Mouse (Mus musculus) MEL (cell line): ENCODE measurements around the gene Nipal4. TPM values are rescaled to one million over a fixed set of nuclear protein-coding genes. Genes with fewer than 3 reads are reported as not detected.

Experiments
- DNase-seq: peaks from one replicate; pipeline ENCODE4 v3.0.0; 2011; ENCODE audit warnings: low read depth, low spot score
- H3K27ac ChIP-seq: 2 replicates; pipeline ENCODE4 v1.5.1; 2012; ENCODE audit warnings: low read depth, mild to moderate bottlenecking, control low read depth, low read length, moderate library complexity; ENCODE audit not compliant: control insufficient read depth
- H3K27me3 ChIP-seq, 2 experiments: fragments of 150-350 bp in 1 of 2; sonication (generic) in 1 of 2; 2 replicates each; pipeline ENCODE4 v1.6.1; 2012; ENCODE audit warnings: low read length in 2 of 2, mild to moderate bottlenecking in 2 of 2, improper control_type of control experiment in 1 of 2, moderate library complexity in 1 of 2; ENCODE audit not compliant: insufficient read depth in 2 of 2, control insufficient read depth in 1 of 2
- H3K36me3 ChIP-seq, 2 experiments: 2 replicates each; pipeline ENCODE4 v1.6.1; 2012 to 2014; ENCODE audit warnings: low read length in 2 of 2, improper control_type of control experiment in 1 of 2, inconsistent platforms in 1 of 2, mild to moderate bottlenecking in 1 of 2; ENCODE audit not compliant: insufficient read depth in 2 of 2, control insufficient read depth in 1 of 2
- H3K4me1 ChIP-seq, 2 experiments: fragments of 150-350 bp in 1 of 2; sonication (generic) in 1 of 2; 2 replicates each; pipeline ENCODE4 v1.6.1; 2012; ENCODE audit warnings: low read length in 2 of 2, improper control_type of control experiment in 1 of 2, mild to moderate bottlenecking in 1 of 2; ENCODE audit not compliant: insufficient read depth in 2 of 2, control insufficient read depth in 1 of 2
- H3K4me3 ChIP-seq, 2 experiments: fragments of 150-350 bp in 1 of 2; sonication (generic) in 1 of 2; 2 replicates each; pipeline ENCODE4 v1.5.1; 2012; ENCODE audit warnings: low read depth in 2 of 2, low read length in 2 of 2, mild to moderate bottlenecking in 2 of 2, moderate library complexity in 2 of 2, control low read depth in 1 of 2, improper control_type of control experiment in 1 of 2; ENCODE audit not compliant: control insufficient read depth in 1 of 2, insufficient read depth in 1 of 2
- H3K79me2 ChIP-seq: 2 replicates; pipeline ENCODE4 v1.6.1; 2012; ENCODE audit warnings: mild to moderate bottlenecking, low read length, moderate library complexity; ENCODE audit not compliant: control insufficient read depth, poor library complexity, insufficient read depth
- H3K9ac ChIP-seq: 2 replicates; pipeline ENCODE4 v1.6.1; 2012; ENCODE audit warnings: low read depth, mild to moderate bottlenecking, control low read depth, low read length, moderate library complexity; ENCODE audit not compliant: control insufficient read depth, poor library complexity, severe bottlenecking
- H3K9me3 ChIP-seq: fragments of 150-350 bp; sonication (generic); replicated peaks from 2 replicates; pipeline ENCODE4 v1.6.1; 2012; ENCODE audit warnings: mild to moderate bottlenecking, low read length, improper control_type of control experiment, moderate library complexity; ENCODE audit not compliant: insufficient read depth
- CHD2 ChIP-seq: IDR thresholded peaks from 2 replicates; pipeline ENCODE4 v1.6.1; 2011; ENCODE audit warnings: low read length, improper control_type of control experiment
- EP300 ChIP-seq, 2 experiments: IDR thresholded peaks; 2 replicates each; pipeline ENCODE4 v1.6.1; 2011; ENCODE audit warnings: improper control_type of control experiment in 2 of 2, low read length in 2 of 2, low read depth in 1 of 2, mild to moderate bottlenecking in 1 of 2
- HCFC1 ChIP-seq: IDR thresholded peaks from 2 replicates; pipeline ENCODE4 v1.6.1; 2012; ENCODE audit warnings: low read depth, mild to moderate bottlenecking, inconsistent platforms, low read length, improper control_type of control experiment, moderate library complexity
- MAX ChIP-seq: IDR thresholded peaks from 2 replicates; pipeline ENCODE4 v1.6.1; 2011; ENCODE audit warnings: low read length, improper control_type of control experiment
- MXI1 ChIP-seq: IDR thresholded peaks from 2 replicates; pipeline ENCODE4 v1.6.1; 2011; ENCODE audit warnings: mild to moderate bottlenecking, low read depth, low read length, improper control_type of control experiment
- MYB ChIP-seq: IDR thresholded peaks from 2 replicates; pipeline ENCODE4 v1.6.1; 2011; ENCODE audit warnings: mild to moderate bottlenecking, low read depth, low read length, improper control_type of control experiment
- NELFE ChIP-seq: IDR thresholded peaks from 2 replicates; pipeline ENCODE4 v1.6.1; 2011; ENCODE audit warnings: low read depth, low read length, improper control_type of control experiment
- POLR2A ChIP-seq, 2 experiments: IDR thresholded peaks; 2 replicates each; pipeline ENCODE4 v1.6.1; 2011 to 2012; ENCODE audit warnings: low read length in 2 of 2, mild to moderate bottlenecking in 2 of 2, control low read depth in 1 of 2, improper control_type of control experiment in 1 of 2, low read depth in 1 of 2, moderate library complexity in 1 of 2; ENCODE audit not compliant: control insufficient read depth in 1 of 2, insufficient read depth in 1 of 2, poor library complexity in 1 of 2
- POLR2AphosphoS2 ChIP-seq: IDR thresholded peaks from 2 replicates; pipeline ENCODE4 v1.6.1; 2011; ENCODE audit warnings: low read length, improper control_type of control experiment
- RCOR1 ChIP-seq: IDR thresholded peaks from 2 replicates; pipeline ENCODE4 v1.6.1; 2012; ENCODE audit warnings: low read depth, mild to moderate bottlenecking, inconsistent platforms, low read length, improper control_type of control experiment
- SIN3A ChIP-seq: IDR thresholded peaks from 2 replicates; pipeline ENCODE4 v1.6.1; 2012; ENCODE audit warnings: low read length, improper control_type of control experiment, inconsistent platforms
- SMC3 ChIP-seq: IDR thresholded peaks from 2 replicates; pipeline ENCODE4 v1.6.1; 2011; ENCODE audit warnings: low read depth, low read length, improper control_type of control experiment
- USF1 ChIP-seq: IDR thresholded peaks from 2 replicates; pipeline ENCODE4 v1.6.1; 2014; ENCODE audit warnings: low read depth, mild to moderate bottlenecking, inconsistent platforms, low read length, improper control_type of control experiment, moderate library complexity
- USF2 ChIP-seq, 2 experiments: IDR thresholded peaks; 2 replicates each; pipeline ENCODE4 v1.6.1; 2011 to 2012; ENCODE audit warnings: improper control_type of control experiment in 2 of 2, low read length in 2 of 2, borderline replicate concordance in 1 of 2, inconsistent platforms in 1 of 2, low read depth in 1 of 2, mild to moderate bottlenecking in 1 of 2; ENCODE audit not compliant: insufficient read depth in 1 of 2
- ZKSCAN1 ChIP-seq: IDR thresholded peaks from 2 replicates; pipeline ENCODE4 v1.6.1; 2012; ENCODE audit warnings: low read depth, mild to moderate bottlenecking, inconsistent platforms, low read length, improper control_type of control experiment, moderate library complexity
- ZMIZ1 ChIP-seq: IDR thresholded peaks from 2 replicates; pipeline ENCODE4 v1.6.1; 2012; ENCODE audit warnings: low read depth, mild to moderate bottlenecking, inconsistent platforms, low read length, improper control_type of control experiment, moderate library complexity
- ZNF384 ChIP-seq: IDR thresholded peaks from 2 replicates; pipeline ENCODE4 v1.6.1; 2012; ENCODE audit warnings: low read depth, mild to moderate bottlenecking, inconsistent platforms, low read length, improper control_type of control experiment
- polyA plus RNA-seq, 2 experiments: library from polyadenylated mRNA; stranded (reverse) in 1 of 2; unstranded in 1 of 2; fragments of >175 nt in 1 of 2; fragments of >200 nt in 1 of 2; gene quantifications; 2 replicates each; pipeline versions ENCODE4 v1.2.1 to v1.2.4; 2012; ENCODE audit warnings: low replicate concordance in 2 of 2, low read depth in 1 of 2; ENCODE audit not compliant: insufficient read length in 2 of 2, insufficient read depth in 1 of 2, missing spikeins in 1 of 2
- total RNA-seq: library from RNA; depleted of rRNA; stranded (reverse); fragments of 300-350 nt; gene quantifications from 2 replicates; pipeline ENCODE4 v1.2.3, GENCODE M21; 2012

Nipal4 gene
- total and polyA plus RNA-seq, 3 experiments: not detected

DNA sequence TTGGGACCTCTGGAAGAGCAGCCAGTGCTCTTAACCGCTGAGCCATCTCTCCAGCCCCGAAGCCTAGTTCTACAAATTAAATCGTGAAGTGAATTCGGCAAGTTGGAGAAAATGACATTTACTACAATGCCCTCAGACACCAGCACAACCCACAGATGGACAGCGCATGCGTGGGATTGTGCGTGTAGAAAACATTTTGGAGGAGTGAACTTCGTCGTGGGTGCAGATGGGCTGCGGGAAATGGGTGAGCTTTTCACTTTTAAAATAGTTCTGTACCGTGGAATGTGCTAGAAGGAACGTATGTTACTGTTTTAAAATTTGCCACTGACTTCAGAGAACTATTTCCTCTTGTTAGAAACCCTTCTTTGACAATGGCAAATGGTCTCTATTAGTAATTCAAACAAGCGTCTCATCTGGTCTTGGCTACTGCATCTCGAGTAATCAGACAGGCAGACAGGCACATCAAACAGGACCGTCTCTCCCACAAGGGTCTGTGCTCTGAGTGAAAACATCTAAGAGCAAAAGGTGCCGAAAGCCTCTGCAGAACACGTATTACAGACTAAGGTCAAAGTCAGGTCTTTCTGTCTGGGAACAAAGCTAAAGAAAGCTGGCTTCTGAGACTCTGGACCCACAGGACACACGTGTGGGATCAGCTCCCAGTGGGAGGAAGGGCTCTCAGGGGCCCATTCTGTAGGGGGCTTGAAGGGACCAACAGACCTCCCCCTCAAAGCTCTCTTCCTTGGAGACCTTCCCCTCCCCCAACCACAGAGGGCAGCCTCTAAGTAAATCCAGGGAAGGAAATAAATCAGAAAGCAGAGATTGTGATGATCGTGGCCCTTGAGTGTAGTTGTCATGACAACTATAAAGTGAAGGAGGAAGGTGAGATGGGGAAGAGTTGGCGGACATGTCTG, 35.6 kb upstream of the Nipal4 start:
- Histone ChIP-seq H3K27me3 (no peaks in the 10 kb centered on the region), H3K27ac (no peak overlapping the region), H3K9ac (no peak overlapping the region), H3K79me2 (no peaks in the 10 kb centered on the region), H3K4me3 (no peak overlapping the region), H3K36me3 (peaks cover 0 to 2% of the 10 kb centered on the region in 2 experiments; a peak in 2 of 4 replicates), H3K9me3 (no peaks in the 10 kb centered on the region), H3K4me1 (no peaks in the 10 kb centered on the region)
- no peak for DNase-seq
- TF ChIP-seq ZKSCAN1: no peak
- no peak for TF ChIP-seq ZMIZ1
- TF ChIP-seq CHD2: no peak
- no peak for TF ChIP-seq MYB

DNA sequence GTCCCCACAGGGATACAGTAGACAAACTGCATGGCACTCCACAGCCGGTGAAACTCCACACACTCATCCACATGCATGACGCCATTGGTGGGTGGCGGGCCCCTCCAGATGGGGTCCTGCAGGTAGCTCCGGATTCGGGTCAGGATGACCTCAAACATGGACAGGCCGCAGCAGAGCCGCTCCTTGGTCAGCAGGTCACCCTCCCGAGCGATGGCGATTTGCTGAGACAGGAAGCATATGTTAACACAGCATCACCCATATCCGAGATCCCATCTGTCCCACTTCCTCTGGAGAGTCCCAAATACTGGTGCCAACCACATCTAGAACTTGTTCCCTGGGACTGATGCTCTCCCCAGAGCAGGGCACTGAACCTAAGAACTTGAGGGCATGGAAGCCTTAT, 34.4 kb upstream of the Nipal4 start:
- TF ChIP-seq EP300 (IDR thresholded peaks at IDR 0.05; ENCODE audit: low read depth in 1 of 2, low read length in 2 of 2): no peak
- no peak for TF ChIP-seq ZNF384
- Histone ChIP-seq H3K36me3 (peaks cover 0 to 2% of the 10 kb centered on the region in 2 experiments; a peak in 2 of 4 replicates), H3K27ac (no peak overlapping the region), H3K4me1 (no peaks in the 10 kb centered on the region), H3K79me2 (no peaks in the 10 kb centered on the region), H3K9ac (no peak overlapping the region), H3K4me3 (no peak overlapping the region), H3K9me3 (no peaks in the 10 kb centered on the region), H3K27me3 (no peaks in the 10 kb centered on the region)
- no peak for DNase-seq

DNA sequence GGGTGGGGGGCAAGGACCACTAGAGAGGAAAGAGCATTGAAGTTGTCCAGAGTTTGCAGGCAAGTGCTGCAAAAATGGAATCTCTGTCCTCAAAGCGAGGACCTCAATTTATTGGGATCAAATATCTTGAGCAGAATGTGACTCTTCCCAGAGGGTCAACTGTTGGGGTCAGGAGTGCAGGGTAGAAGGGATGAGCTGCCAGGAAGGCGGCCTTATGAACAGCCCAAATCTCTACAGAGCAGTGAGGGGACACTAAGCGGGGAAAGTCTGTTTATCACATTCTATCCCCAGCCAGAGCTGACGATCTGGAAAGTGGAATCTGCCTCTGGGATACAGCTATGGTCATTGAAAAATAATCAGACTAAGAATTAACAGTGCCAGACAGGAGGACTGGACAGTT, 27.9 kb upstream of the Nipal4 start:
- Histone ChIP-seq H3K9ac (no peak overlapping the region), H3K9me3 (no peaks in the 10 kb centered on the region), H3K27ac (no peak overlapping the region), H3K4me1 (no peaks in the 10 kb centered on the region), H3K27me3 (no peaks in the 10 kb centered on the region), H3K4me3 (no peak overlapping the region), H3K79me2 (no peaks in the 10 kb centered on the region), H3K36me3 (peaks cover 0 to 2% of the 10 kb centered on the region in 2 experiments; a peak in 2 of 4 replicates)
- no peak for DNase-seq
- TF ChIP-seq POLR2AphosphoS2 (no peak), MXI1 (no peak), HCFC1 (no peak), ZNF384 (no peak), SMC3 (no peak), POLR2A (IDR thresholded peaks at IDR 0.05; ENCODE audit: control insufficient read depth in 1 of 2, insufficient read depth in 1 of 2, low read depth in 1 of 2, low read length in 2 of 2, poor library complexity in 1 of 2) (no peak), USF1 (no peak), ZMIZ1 (no peak), MAX (no peak), SIN3A (no peak), RCOR1 (no peak), NELFE (no peak), USF2 (IDR thresholded peaks at IDR 0.05; ENCODE audit: borderline replicate concordance in 1 of 2, insufficient read depth in 1 of 2, low read depth in 1 of 2, low read length in 2 of 2) (no peak)
